Mouse (Mus musculus): Measurements from ENCODE around the gene Ptcd3. TPM values are rescaled to one million over a fixed set of nuclear protein-coding genes. Genes with fewer than 3 reads are reported as not detected.
A peak's percentile ranks its signal among the peaks of the same experiment; 100 is the strongest.
"Not testable (repeated sequence)": the region's sequence is repeated elsewhere in the genome, so short reads cannot be mapped to it uniquely, and the experiment has no call there.

The Ptcd3 gene
- total RNA-seq (2021), result 10 to 100 TPM; 62.2 to 76.6 TPM

- intact Hi-C loops (cut with DNase I), result no loop called here
- DNase-seq (ENCODE audit: low spot score in 2 of 2), result peak; percentile 93 to 94
These were observed at the start of gene Ptcd3, which contains the start of gene Polr1a for GRCm38 (mm10) chr6:71908481-71909381. Gene Ptcd3, minus strand, starts transcription at chr6:71908750. Gene Polr1a, plus strand, starts transcription at chr6:71909053.

GRCm38 (mm10) chr6:71951192-71951591 lies 42.6 kb upstream of the Ptcd3 start:
- intact Hi-C loops (cut with DNase I), result no loop called here
- DNase-seq (ENCODE audit: low spot score in 2 of 2), result no peak

GRCm38 (mm10) chr6:71950592-71950991 lies 42.0 kb upstream of the Ptcd3 start:
- intact Hi-C loops (cut with DNase I), result no loop called here

DNA sequence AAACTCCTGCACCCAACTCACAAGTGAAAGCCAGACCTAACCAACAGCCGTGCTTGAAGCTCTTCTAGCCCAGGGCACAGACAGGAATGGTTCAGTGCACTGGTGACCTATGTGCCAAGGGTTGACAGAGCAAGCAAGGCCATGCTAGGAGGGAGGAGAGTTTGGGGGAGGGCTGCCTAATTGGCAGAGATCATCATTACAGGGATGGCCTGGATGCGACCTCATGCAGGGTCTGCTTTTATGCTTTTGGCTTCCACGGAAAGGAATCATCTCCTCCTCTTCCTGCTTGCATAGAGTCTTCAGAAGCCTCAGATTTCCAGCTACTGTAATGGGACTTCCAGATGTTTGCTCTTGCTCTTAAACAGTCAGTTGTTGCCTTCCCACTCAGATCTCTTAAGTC lies 41.2 kb upstream of the Ptcd3 start:
- intact Hi-C loops (cut with DNase I), result loop anchor here (10.0 kb wide), 1 partner anchor 315 kb away; no protein-coding TSS in a partner anchor
- DNase-seq (ENCODE audit: low spot score in 2 of 2), result no peak

More at GRCm38 (mm10) chr6:71950592-71950991, 42.0 kb upstream of the Ptcd3 start:
- no peak for DNase-seq (ENCODE audit: low spot score in 2 of 2)

DNA sequence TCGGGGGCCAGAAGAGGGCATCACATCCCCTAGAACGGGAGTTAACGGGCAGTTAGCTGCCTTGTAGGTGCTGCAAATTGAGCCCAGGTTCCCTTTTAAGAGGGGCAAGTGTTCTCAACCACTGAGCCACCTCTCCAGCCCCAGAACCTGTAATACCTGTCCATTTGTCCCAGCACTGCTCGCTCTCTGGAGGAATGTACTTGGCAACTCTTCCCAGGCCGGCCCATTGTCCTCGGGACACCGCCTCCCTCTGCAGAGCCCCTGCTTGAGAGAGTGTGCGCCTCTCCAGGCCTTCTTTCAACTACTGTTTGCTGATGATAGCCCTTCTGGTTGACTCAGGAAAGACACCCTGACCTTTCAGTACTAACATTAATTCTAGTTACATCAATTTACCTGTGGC lies 37.6 kb upstream of the Ptcd3 start:
- intact Hi-C loops (cut with DNase I), result loop anchor here (10.0 kb wide), 1 partner anchor 319 kb away; no protein-coding TSS in a partner anchor
- no peak for DNase-seq (ENCODE audit: low spot score in 2 of 2)

GRCm38 (mm10) chr6:71945101-71945500 lies 36.6 kb upstream of the Ptcd3 start:
- intact Hi-C loops (cut with DNase I), result loop anchor here (10.0 kb wide), 1 partner anchor 320 kb away; no protein-coding TSS in a partner anchor

DNA sequence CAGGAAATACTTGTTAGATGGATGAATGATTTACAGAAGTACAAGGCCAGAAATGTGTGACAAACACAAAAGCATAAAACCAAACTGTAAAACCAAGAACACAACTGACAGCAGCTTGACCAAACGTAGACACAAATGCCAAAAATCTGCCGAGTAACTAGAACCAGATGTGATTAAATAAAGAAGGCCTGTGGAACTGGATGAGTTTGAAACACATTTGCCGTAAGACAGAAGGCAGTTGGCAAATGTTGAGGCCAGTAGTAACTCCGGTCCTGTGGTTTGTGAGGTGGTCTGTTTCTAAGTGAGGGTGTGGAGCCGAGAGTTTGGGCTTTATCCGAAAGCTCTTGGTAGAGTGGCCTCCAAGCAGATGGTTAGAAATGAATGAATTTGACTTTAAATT lies 32.4 kb upstream of the Ptcd3 start:
- intact Hi-C loops (cut with DNase I), result loop anchor here (10.0 kb wide), 1 partner anchor 324 kb away; no protein-coding TSS in a partner anchor
- no peak for DNase-seq (ENCODE audit: low spot score in 2 of 2)

More at GRCm38 (mm10) chr6:71945101-71945500, 36.6 kb upstream of the Ptcd3 start:
- no peak for DNase-seq (ENCODE audit: low spot score in 2 of 2)

DNA sequence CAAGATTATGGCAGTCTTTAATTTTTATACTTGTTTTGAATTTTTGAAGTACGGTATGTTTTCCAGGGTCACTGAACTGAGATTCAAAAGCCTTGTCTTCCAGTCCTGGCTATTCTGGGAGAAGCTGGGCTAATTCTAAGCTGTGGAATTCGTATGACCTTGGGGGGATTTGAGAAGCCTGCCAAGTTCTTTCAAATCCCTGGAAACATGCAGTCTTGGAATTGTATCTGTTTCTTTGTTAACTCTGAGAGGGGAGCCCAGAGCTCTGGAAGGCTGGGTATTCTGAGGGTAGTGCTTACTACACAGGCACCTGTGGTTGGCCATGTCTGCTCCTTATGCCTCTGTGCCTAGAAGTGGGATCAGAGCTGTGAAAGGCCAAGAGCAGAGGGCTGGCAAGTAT lies 27.2 kb upstream of the Ptcd3 start:
- no peak for DNase-seq (ENCODE audit: low spot score in 2 of 2)

DNA sequence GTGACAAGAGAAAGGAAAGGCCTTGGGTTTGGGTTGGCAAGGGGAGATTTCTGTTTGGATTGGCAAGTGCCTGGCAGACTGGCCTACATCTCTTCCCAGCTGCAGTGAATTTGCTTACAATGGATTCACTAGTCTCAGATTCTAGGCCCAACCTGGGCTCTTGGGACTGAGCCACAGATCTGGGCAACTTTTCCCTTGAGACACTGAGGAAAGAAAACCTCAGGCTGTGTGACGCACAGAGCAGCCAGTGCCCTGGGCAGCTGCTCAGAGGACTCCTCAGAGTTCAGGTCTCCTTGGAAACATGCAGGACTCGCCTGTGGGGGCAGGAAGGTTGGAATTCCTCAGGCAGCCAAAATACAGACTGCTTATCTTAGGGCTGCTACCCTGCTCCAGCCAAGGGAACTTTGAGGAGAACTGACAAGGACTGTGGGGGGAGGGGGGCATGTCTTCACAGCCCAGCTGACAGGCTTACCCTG lies 25.6 kb upstream of the Ptcd3 start:
- no peak for DNase-seq (ENCODE audit: low spot score in 2 of 2)
- intact Hi-C loops (cut with DNase I), result no loop called here

More for the DNA sequence above, 27.2 kb upstream of the Ptcd3 start:
- intact Hi-C loops (cut with DNase I), result no loop called here

- intact Hi-C loops (cut with DNase I), result no loop called here
- no peak for DNase-seq (ENCODE audit: low spot score in 2 of 2)
These were observed 23.8 kb upstream of the Ptcd3 start for GRCm38 (mm10) chr6:71932347-71932746.

DNA sequence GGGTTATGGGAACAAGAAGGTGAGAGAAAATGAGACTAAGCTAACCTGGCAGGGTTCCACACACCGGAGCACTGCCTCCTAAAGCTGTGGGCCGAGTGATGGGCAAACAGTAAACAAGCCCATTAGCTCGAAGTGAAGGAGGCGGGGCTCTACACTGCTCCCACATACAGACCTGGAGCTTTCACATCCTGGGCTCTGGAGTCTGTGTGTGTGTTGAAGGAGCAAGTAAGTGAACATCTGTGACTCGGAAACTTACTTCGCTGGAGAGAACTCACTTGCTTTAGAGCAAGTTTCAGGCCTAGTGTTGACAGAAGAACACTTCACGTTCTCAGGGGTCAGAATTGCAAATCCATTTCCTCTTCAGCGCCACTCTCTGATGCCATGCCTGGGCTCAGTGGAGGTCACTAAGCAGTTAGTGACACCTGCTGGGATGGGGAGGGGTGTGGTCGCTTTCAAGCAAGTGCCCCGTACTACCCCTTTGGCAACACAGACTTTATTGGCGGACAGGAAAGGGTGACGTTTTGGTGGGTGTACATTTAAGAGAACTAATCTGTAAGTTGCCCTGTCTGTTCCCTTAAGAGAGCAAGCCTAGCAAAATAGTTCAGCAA lies 22.4 kb upstream of the Ptcd3 start:
- intact Hi-C loops (cut with DNase I), result no loop called here
- no peak for DNase-seq (ENCODE audit: low spot score in 2 of 2)

- intact Hi-C loops (cut with DNase I), result no loop called here
- DNase-seq (ENCODE audit: low spot score in 2 of 2), result peak in 1 of 2 experiments; percentile 14
These were observed 21.5 kb upstream of the Ptcd3 start for GRCm38 (mm10) chr6:71930053-71930452.

- peak; percentile 42 to 49 for DNase-seq (ENCODE audit: low spot score in 2 of 2)
- intact Hi-C loops (cut with DNase I), result loop anchor here (1.0 kb wide), 1 partner anchor 237 kb away; no protein-coding TSS in a partner anchor
These were observed 19.4 kb upstream of the Ptcd3 start for GRCm38 (mm10) chr6:71927911-71928310.

DNA sequence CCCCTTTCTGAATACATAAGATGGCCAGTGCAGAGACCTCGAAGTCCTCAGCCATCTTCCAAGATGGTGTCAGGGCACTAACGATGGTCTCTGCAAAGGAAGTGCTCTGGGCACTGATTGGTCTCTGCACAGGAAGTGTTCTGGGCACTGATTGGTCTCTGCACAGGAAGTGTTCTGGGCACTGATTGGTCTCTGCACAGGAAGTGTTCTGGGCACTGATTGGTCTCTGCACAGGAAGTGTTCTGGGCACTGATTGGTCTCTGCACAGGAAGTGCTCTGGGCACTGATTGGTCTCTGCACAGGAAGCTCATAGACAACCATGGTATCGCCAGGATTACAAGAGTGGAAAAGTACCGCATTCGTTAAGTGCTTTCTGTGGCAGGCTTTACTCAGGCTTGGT lies 16.7 kb upstream of the Ptcd3 start:
- intact Hi-C loops (cut with DNase I), result not testable (repeated sequence)

GRCm38 (mm10) chr6:71920752-71921151 lies 12.2 kb upstream of the Ptcd3 start:
- DNase-seq (ENCODE audit: low spot score in 2 of 2), result no peak
- intact Hi-C loops (cut with DNase I), result no loop called here

More for the DNA sequence above, 16.7 kb upstream of the Ptcd3 start:
- not testable (repeated sequence) for DNase-seq (ENCODE audit: low spot score in 2 of 2)

DNA sequence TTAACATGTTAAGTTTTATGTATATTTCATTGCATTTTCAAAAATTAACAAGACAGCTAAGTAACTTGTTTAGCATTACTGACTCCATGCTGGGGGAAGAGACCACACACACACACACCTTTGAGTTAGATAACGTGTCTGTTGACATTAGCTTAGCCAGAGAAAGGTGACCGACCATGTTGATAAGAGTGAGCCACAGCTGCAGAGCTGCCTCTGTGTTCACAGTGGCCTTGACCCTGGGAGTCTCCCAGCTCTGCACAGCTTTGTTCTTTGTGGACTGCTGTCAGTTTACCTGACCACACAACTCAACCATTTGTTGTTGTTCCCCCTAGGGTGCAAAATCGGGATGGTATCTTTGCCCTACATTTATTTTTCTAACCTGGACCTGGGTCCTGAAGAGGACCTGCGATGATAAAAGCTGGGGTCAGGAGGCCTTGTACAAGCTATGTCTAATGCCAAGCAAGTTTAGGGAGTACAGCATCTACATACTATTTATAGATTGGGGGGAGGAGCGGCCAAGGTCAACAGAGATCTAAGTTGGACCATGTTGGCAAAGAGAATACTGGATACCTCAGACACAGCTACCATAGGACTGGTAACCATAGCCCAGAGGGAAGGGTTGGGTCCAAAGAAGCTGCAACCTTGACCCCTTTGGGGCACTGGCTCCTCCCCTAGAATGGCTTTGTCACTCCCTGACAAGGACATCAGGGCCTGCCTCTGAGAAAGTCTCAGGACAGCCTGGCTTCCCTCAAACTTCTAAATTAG lies 3.3 kb upstream of the Ptcd3 start:
- intact Hi-C loops (cut with DNase I), result no loop called here
- DNase-seq (ENCODE audit: low spot score in 2 of 2), result no peak

DNA sequence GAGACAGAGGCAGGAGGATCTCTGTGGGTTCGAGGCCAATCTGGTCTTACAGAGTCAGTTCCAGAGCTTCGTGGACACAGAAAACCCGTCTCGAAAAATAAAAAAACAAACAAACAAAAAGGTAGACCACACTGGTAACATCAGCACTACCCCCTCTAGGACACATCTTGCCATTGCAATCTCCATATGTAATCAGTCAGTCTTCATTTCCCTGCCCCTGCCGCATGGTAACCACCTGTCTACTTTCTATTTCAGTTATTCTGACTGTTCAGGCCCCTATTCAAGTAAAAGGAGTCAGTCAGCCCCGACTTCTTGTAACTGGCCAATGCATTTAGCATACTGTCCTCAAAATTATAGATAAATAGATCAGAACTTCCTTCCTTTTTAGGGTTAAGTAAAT lies 1.3 kb upstream of the Ptcd3 start:
- intact Hi-C loops (cut with DNase I), result no loop called here
- DNase-seq (ENCODE audit: low spot score in 2 of 2), result no peak

DNA sequence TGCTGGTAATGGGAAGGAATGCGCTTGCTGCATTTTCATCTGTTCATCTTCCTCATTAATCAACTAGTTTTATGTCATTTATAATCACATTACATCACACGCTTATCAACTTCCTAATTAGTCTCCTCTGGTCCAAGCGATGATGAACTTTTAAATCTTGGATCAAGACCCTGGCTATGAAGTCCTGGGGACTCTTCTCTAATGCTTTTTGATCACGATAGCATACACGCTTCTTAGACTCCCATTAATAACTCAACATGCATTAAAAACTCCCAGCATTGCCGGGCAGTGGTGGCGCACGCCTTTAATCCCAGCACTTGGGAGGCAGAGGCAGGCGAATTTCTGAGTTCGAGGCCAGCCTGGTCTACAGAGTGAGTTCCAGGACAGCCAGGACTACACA lies 834 bp upstream of the Ptcd3 start:
- intact Hi-C loops (cut with DNase I), result no loop called here
- no peak for DNase-seq (ENCODE audit: low spot score in 2 of 2)

DNA sequence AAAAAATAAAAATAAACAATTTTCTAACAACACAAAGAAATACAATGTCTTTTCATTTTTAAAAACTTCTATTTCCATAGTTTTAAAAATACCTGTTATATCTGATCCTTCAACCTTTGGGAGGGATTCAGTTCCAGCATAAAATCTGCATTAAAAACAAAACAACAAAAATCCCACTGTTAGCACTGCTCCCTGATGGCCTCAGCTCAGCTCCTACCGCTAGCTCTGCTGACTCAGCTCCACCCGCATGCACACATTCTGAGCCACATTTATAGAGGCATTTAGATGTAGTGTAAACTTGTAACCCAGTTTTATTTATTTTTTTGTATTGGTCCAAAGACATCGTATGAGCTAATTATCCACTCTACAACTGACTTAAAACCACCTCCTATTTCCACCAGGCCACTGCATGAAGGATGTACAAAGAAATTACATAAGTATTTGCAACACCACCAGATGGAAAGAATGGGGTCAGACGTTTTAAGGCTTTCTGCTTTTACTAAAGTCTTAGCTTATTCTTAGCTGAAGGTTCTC lies 781 bp downstream of the Ptcd3 start:
- DNase-seq (ENCODE audit: low spot score in 2 of 2), result no peak
- intact Hi-C loops (cut with DNase I), result no loop called here

Measured in left cerebral cortex, postnatal 36 days (tissue).